Mouse (Mus musculus): Measurements from ENCODE around the gene Dguok.

DNA sequence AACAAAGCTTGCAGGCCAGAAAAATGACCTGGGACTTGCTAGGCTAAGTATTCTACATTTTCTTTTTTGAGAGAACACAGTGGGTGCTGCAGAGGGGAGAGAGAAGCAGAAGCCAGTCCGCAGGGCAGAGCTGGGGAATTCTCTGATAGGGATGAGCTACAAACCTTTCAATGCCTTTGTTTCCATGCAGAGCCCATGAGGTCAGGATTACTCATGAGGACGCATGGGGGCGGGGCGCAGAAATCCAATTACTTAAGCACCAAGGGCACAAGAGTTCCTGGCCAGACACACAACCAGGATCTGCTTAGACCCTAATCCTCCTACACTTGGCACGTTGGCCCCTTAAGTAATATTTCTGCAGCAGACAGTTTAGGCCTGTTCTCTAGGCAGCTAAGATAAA, 71.6 kb downstream of the Dguok start:
- TF ChIP-seq CTCF (IDR thresholded peaks at IDR 0.05; ENCODE audit: control insufficient read depth, insufficient read depth, insufficient replicate concordance, low read depth, low read length) (no peak), POLR2A (IDR thresholded peaks at IDR 0.05; ENCODE audit: control insufficient read depth, low read depth, low read length) (no peak)
